Mouse (Mus musculus) small intestine, adult 10 weeks (tissue): ENCODE data around the gene Gm5485. TPM values are rescaled to one million over a fixed set of nuclear protein-coding genes. Genes with fewer than 3 reads are reported as not detected.

Experiments used
- polyA plus RNA-seq: library from polyadenylated mRNA; stranded (reverse); fragments of 350-450 nt; fragmentation: Illumina TruSeq; extraction: RNeasy Lipid Tissue Mini Kit (QIAGEN cat#74804); gene quantifications from one replicate; pipeline ENCODE4 v1.2.3, GENCODE M21; 2014; ENCODE audit warnings: low replicate concordance

The Gm5485 gene
- polyA plus RNA-seq, result 728 TPM

DNA sequence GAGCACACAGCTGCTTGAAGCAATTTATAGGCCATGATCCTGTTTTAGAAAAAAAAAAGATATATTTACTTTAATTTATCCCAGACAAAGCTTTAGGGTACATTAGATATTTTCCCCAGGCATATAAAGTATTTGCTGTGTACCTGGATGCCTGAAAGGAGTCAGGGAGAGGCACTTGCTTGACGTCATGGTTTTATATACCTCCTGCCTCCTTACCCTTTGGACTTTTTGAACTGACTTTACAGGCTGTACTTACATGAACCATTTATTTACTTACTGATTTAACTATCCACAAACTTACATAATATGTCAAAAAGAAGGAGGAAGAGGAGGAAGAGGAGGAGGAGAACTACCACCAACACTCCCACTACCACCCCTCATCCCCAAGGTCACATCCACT is at the start of gene Gm5485:
Gene Gm5485 (minus strand): TSS at position 171 of the 400 bp plus-strand sequence.

DNA sequence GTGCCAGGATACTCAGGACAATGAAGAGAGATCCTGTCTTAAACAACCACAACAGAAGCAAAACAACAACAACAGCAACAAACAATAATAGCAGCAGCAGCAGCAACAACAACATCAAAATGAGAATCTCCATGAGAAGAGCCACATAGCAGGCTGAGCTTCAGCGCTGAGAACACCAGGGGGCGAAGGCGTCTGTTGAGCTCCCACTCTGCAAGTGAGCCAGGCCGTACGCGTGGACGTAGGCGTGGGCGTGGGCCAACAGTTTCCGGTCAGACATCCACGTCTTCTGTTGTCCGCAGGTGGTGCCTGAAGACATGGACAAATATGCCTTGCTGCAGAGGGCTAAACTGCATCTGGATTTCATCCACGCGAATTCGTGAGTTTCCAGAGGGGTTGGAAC is 18.8 kb upstream of the Gm5485 start, which contains the start of gene Morc1:
Gene Morc1 (plus strand): TSS at position 211 of the 400 bp plus-strand sequence.

Other genes starting within 250 kb of the Gm5485 start
- gene Dppa4, start 128.7 kb downstream of the Gm5485 start, polyA plus RNA-seq, result not detected
- not detected for gene Dppa2, start 108.5 kb downstream of the Gm5485 start, polyA plus RNA-seq
- gene Morc1, start 18.8 kb upstream of the Gm5485 start, polyA plus RNA-seq, result 3.3 TPM